Mouse (Mus musculus) intestine, postnatal 0 days (tissue): ENCODE results near the gene Cacna2d2. TPM values are rescaled to one million over a fixed set of nuclear protein-coding genes. Genes with fewer than 3 reads are reported as not detected.

Experiments
- ATAC-seq: fragments of 200-750 bp; cut with Nextera tagmentation; 2 replicates; pipeline ENCODE4 v1.8.0; 2017; ENCODE audit warnings: mild to moderate bottlenecking, moderate TSS enrichment, moderate library complexity
- H3K27ac ChIP-seq: fragments of 300-500 bp; sonication (generic); 2 replicates; pipeline ENCODE4 v1.5.1; 2014; ENCODE audit warnings: mild to moderate bottlenecking, low read depth, low read length, moderate library complexity
- H3K27me3 ChIP-seq: fragments of 300-500 bp; sonication (generic); replicated peaks from 2 replicates; pipeline ENCODE4 v1.6.1; 2014; ENCODE audit warnings: low read length, mixed read lengths; ENCODE audit not compliant: control insufficient read depth, insufficient read depth
- H3K36me3 ChIP-seq: fragments of 300-500 bp; sonication (generic); 2 replicates; pipeline ENCODE4 v1.6.1; 2014; ENCODE audit warnings: mild to moderate bottlenecking, moderate library complexity; ENCODE audit not compliant: control insufficient read depth, insufficient read depth
- H3K4me1 ChIP-seq: fragments of 300-500 bp; sonication (generic); replicated peaks from 2 replicates; pipeline ENCODE4 v1.6.1; 2014; ENCODE audit warnings: antibody characterized with exemption, low read length, mixed read lengths; ENCODE audit not compliant: control insufficient read depth, insufficient read depth
- H3K4me2 ChIP-seq: fragments of 300-500 bp; sonication (generic); replicated peaks from 2 replicates; pipeline ENCODE4 v1.6.1; 2014; ENCODE audit warnings: low read depth, mild to moderate bottlenecking, moderate library complexity
- H3K4me3 ChIP-seq: fragments of 300-500 bp; sonication (generic); 2 replicates; pipeline ENCODE4 v1.5.1; 2014; ENCODE audit warnings: low read depth, low read length
- H3K9ac ChIP-seq: fragments of 300-500 bp; sonication (generic); 2 replicates; pipeline ENCODE4 v1.6.1; 2014; ENCODE audit warnings: mild to moderate bottlenecking, low read depth, low read length
- H3K9me3 ChIP-seq: fragments of 300-500 bp; sonication (generic); 2 replicates; pipeline ENCODE4 v1.6.1; 2016; ENCODE audit warnings: mixed run types; ENCODE audit not compliant: control insufficient read depth
- CTCF ChIP-seq: sonication (generic); IDR thresholded peaks from 2 replicates; pipeline ENCODE4 v1.5.1; 2016; ENCODE audit warnings: low read depth, mild to moderate bottlenecking, control low read depth, antibody characterized with exemption, moderate library complexity
- WGBS: fragments of 180-500 bp; shearing (Covaris S2); extraction: QIAGEN DNeasy Blood & Tissue Kit; methylation state at CpG from one replicate; pipeline ENCODE4 v1.1.7; 2014; 5-methylcytosine and 5-hydroxymethylcytosine counted together
- polyA plus RNA-seq: library from polyadenylated mRNA; unstranded; fragments of >200 nt; fragmentation: Nextera tagmentation; extraction: Ambion mirVana; gene quantifications from 2 replicates; pipeline ENCODE4 v1.2.1, GENCODE M21; 2015

Gene Cacna2d2
- polyA plus RNA-seq, 1 experiment from 2014 or later = 0.22 TPM

DNA sequence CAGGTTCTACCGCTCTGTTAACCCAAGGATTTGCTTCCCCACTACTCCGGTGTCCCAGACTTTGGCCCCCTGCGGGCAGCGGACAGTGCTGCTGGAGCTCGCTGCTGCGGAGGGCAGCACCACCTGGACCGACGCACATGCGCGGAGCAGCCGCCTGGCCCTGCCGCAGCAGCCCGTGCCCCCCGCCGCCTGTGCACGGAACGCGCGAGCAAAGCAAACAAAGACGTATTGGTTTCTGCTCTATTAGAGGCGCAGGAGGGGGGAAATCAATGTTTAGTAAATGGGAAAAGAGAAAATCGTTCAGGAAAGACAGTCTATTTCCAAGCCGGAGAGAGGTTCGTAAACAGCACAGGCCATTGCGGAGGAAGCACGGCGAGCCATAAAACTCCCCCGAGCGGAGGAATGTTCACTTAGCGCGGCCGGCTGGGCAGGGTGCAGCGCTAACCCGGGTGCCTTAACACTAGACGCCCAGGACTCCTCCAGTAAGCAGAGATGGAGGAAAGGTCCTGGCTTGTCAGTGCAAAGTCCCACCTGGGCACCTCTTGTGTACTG, 21.4 kb upstream of the Cacna2d2 start:
- peaks cover 56% of the 10 kb centered on the region for H3K27me3 ChIP-seq
- H3K4me2 ChIP-seq = peak overlapping the region; percentile 55
- ATAC-seq = no peak
- no peaks in the 10 kb centered on the region for H3K4me1 ChIP-seq
- no peak overlapping the region for H3K9ac ChIP-seq
- no peak overlapping the region for H3K27ac ChIP-seq
- H3K4me3 ChIP-seq = peak overlapping the region; percentile 30
- H3K36me3 ChIP-seq = no peaks in the 10 kb centered on the region
- under 1% methylated on average over 35 of the region's 35 CpGs for WGBS
- TF ChIP-seq CTCF = no peak
- no peaks in the 10 kb centered on the region for H3K9me3 ChIP-seq

GRCm38 (mm10) chr9:107381723-107382122, 17.7 kb upstream of the Cacna2d2 start:
- Histone ChIP-seq H3K36me3 (no peaks in the 10 kb centered on the region), H3K27ac (no peak overlapping the region), H3K9ac (no peak overlapping the region), H3K4me1 (no peaks in the 10 kb centered on the region), H3K4me3 (no peak overlapping the region), H3K9me3 (no peaks in the 10 kb centered on the region), H3K4me2 (no peak overlapping the region), H3K27me3 (peaks cover 43% of the 10 kb centered on the region)
- no peak for ATAC-seq
- no peak for TF ChIP-seq CTCF
- 9% methylated on average over 8 of the region's 8 CpGs for WGBS

GRCm38 (mm10) chr9:107384396-107384795, 15.0 kb upstream of the Cacna2d2 start:
- no peak overlapping the region for H3K4me3 ChIP-seq
- no peak overlapping the region for H3K9ac ChIP-seq
- H3K4me2 ChIP-seq = no peak overlapping the region
- H3K27ac ChIP-seq = no peak overlapping the region
- no peaks in the 10 kb centered on the region for H3K9me3 ChIP-seq
- WGBS = 36% methylated on average over 3 of the region's 3 CpGs
- H3K27me3 ChIP-seq = peaks cover 21% of the 10 kb centered on the region
- no peak for ATAC-seq
- TF ChIP-seq CTCF = no peak
- no peaks in the 10 kb centered on the region for H3K4me1 ChIP-seq
- H3K36me3 ChIP-seq = no peaks in the 10 kb centered on the region

- peak; percentile 70 for TF ChIP-seq CTCF
- no peaks in the 10 kb centered on the region for H3K4me1 ChIP-seq
- no peak for ATAC-seq
- no peak overlapping the region for H3K4me3 ChIP-seq
- WGBS = 63% methylated on average over 3 of the region's 3 CpGs
- H3K9ac ChIP-seq = no peak overlapping the region
- H3K27ac ChIP-seq = no peak overlapping the region
- no peaks in the 10 kb centered on the region for H3K9me3 ChIP-seq
- no peaks in the 10 kb centered on the region for H3K36me3 ChIP-seq
- no peak overlapping the region for H3K4me2 ChIP-seq
- peaks cover 11% of the 10 kb centered on the region; the same call in 1 of the 2 replicates for H3K27me3 ChIP-seq
Measured at GRCm38 (mm10) chr9:107386722-107387121, 12.7 kb upstream of the Cacna2d2 start.

DNA sequence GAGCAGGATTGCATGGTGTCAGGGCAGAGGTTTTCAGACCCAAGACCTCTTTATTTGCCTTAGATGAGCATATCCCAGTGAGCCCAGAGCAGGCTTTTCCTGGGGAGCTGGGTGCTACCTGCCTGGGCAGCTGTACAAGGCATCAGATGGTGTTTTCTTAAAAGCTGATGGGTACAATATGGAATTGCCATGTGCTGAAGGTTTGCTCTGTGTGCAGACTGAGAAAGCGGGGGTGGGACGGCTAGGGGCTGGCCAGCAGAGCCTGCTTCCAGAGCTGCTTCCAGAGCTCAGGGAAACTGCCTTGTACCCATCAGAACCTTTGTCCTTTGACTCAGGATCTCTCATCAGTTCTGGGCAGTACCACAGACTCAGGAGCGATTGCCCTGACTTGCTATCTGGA, 11.7 kb upstream of the Cacna2d2 start:
- ATAC-seq = no peak
- WGBS = 87% methylated on average over 3 of the region's 3 CpGs
- H3K9me3 ChIP-seq = no peaks in the 10 kb centered on the region
- no peak overlapping the region for H3K4me2 ChIP-seq
- H3K9ac ChIP-seq = no peak overlapping the region
- H3K4me1 ChIP-seq = no peaks in the 10 kb centered on the region
- peaks cover 2% of the 10 kb centered on the region; the same call in 1 of the 2 replicates for H3K27me3 ChIP-seq
- no peak overlapping the region for H3K27ac ChIP-seq
- no peak for TF ChIP-seq CTCF
- no peaks in the 10 kb centered on the region for H3K36me3 ChIP-seq
- H3K4me3 ChIP-seq = no peak overlapping the region

DNA sequence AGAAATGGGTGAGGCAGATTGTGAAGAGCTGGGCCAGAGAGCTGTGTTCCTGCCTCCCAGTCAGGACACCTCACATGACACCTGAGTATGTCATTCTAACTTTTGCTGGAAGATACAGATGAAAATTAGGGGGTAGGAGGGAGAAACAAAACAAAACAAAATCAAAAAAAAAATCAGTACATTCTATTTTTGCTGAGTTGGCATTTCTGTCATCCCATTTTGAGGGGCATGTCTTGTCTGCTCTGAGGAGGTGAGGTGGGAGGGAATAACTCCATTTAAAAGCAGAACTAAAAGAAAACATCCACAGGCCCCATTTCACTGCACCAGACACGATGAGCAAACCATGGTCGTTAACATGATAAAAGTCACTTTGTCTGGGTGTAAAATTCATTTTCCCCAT, 11.1 kb upstream of the Cacna2d2 start:
- no peak for TF ChIP-seq CTCF
- no peak overlapping the region for H3K9ac ChIP-seq
- whole genome bisulfite sequencing = 54% methylated on average over 2 of the region's 2 CpGs
- no peaks in the 10 kb centered on the region; the same call in 1 of the 2 replicates for H3K27me3 ChIP-seq
- H3K4me2 ChIP-seq = no peak overlapping the region
- H3K4me1 ChIP-seq = no peaks in the 10 kb centered on the region
- H3K9me3 ChIP-seq = no peaks in the 10 kb centered on the region
- no peak overlapping the region for H3K27ac ChIP-seq
- no peaks in the 10 kb centered on the region for H3K36me3 ChIP-seq
- H3K4me3 ChIP-seq = no peak overlapping the region
- no peak for ATAC-seq

DNA sequence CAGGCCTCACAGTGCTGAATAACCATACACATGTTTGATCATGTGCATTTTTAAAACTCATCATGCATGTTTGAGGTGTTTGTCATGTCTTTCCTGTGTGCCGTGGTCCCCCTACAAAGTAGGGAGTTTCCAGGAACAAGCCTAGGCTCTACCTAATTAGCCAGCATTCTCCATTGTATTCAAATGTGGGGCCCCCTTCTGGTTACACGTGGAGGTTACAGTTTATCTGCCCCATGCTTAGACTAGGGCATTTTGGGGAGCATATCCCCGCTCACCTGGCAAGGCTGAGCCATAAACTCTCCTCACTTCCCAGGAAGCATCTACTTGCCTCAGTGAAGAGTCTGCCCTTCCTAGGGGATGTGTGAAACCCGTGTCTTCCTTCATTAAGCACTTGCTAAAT, 3.0 kb upstream of the Cacna2d2 start:
- Histone ChIP-seq H3K4me2 (no peak overlapping the region), H3K4me1 (no peaks in the 10 kb centered on the region), H3K9ac (no peak overlapping the region), H3K4me3 (no peak overlapping the region), H3K9me3 (no peaks in the 10 kb centered on the region), H3K27me3 (peaks cover 37% of the 10 kb centered on the region), H3K36me3 (no peaks in the 10 kb centered on the region), H3K27ac (no peak overlapping the region)
- peak; percentile 36 for TF ChIP-seq CTCF
- 28% methylated on average over 4 of the region's 4 CpGs for WGBS
- no peak for ATAC-seq
